Mouse (Mus musculus): ENCODE measurements around the gene Lrcol1.
A peak's percentile ranks its signal among the peaks of the same experiment; 100 is the strongest.

Lrcol1 gene

GRCm38 (mm10) chr5:110344524-110344923 lies at the start of gene Lrcol1:
Lrcol1 (plus strand) TSS chr5:110344730.
- DNase-seq: no peak

GRCm38 (mm10) chr5:110296637-110297036 lies 47.9 kb upstream of the Lrcol1 start:
- no peak for DNase-seq

GRCm38 (mm10) chr5:110300591-110300990 lies 43.9 kb upstream of the Lrcol1 start:
- DNase-seq: no peak

GRCm38 (mm10) chr5:110308861-110309260 lies 35.7 kb upstream of the Lrcol1 start:
- no peak for DNase-seq

- DNase-seq: no peak
Measured at GRCm38 (mm10) chr5:110313127-110313526, 31.4 kb upstream of the Lrcol1 start.

GRCm38 (mm10) chr5:110330508-110330907 lies 14.0 kb upstream of the Lrcol1 start:
- DNase-seq: no peak

GRCm38 (mm10) chr5:110338792-110339191 lies 5.7 kb upstream of the Lrcol1 start:
- no peak for DNase-seq

- peak; percentile 23 for DNase-seq
Measured at GRCm38 (mm10) chr5:110342648-110343284, 1.8 kb upstream of the Lrcol1 start, which contains the start of gene P2rx2. P2rx2 (minus strand) TSS chr5:110343212.

- no peak for DNase-seq
Measured at GRCm38 (mm10) chr5:110345553-110345952, 1.0 kb downstream of the Lrcol1 start.

- DNase-seq: no peak
Measured at GRCm38 (mm10) chr5:110347006-110347405, 2.5 kb downstream of the Lrcol1 start.

- no peak for DNase-seq
Measured at GRCm38 (mm10) chr5:110354716-110355115, 10.2 kb downstream of the Lrcol1 start.

GRCm38 (mm10) chr5:110357531-110358179 lies 13.1 kb downstream of the Lrcol1 start:
- DNase-seq: peak; percentile 72

- DNase-seq: no peak
Measured at GRCm38 (mm10) chr5:110361465-110361864, 16.9 kb downstream of the Lrcol1 start.

- DNase-seq: no peak
Measured at GRCm38 (mm10) chr5:110362813-110363178, 18.3 kb downstream of the Lrcol1 start.

- peak; percentile 85 for DNase-seq
Measured at GRCm38 (mm10) chr5:110363179-110363821, 18.8 kb downstream of the Lrcol1 start.

GRCm38 (mm10) chr5:110363822-110364545 lies 19.5 kb downstream of the Lrcol1 start:
- DNase-seq: no peak

- peak; percentile 49 for DNase-seq
Measured at GRCm38 (mm10) chr5:110376802-110377433, 32.4 kb downstream of the Lrcol1 start.

GRCm38 (mm10) chr5:110378181-110378583 lies 33.7 kb downstream of the Lrcol1 start:
- no peak for DNase-seq

- no peak for DNase-seq
Measured at GRCm38 (mm10) chr5:110379086-110379485, 34.6 kb downstream of the Lrcol1 start.

- no peak for DNase-seq
Measured at GRCm38 (mm10) chr5:110379823-110380222, 35.3 kb downstream of the Lrcol1 start.

- DNase-seq: no peak
Measured at GRCm38 (mm10) chr5:110384491-110384890, 40.0 kb downstream of the Lrcol1 start.

GRCm38 (mm10) chr5:110385263-110385662 lies 40.7 kb downstream of the Lrcol1 start:
- DNase-seq: no peak
